Mouse (Mus musculus) MEL (cell line): ENCODE results near the gene Cdk5r2.

ENCODE experiments used
- BHLHE40 ChIP-seq: IDR thresholded peaks from 2 replicates; pipeline ENCODE4 v1.6.1; 2012; ENCODE audit warnings: low read depth, mild to moderate bottlenecking, inconsistent platforms, low read length, improper control_type of control experiment, borderline replicate concordance
- CTCF ChIP-seq, 3 experiments: IDR thresholded peaks in 2 of 3; conservative IDR thresholded peaks in 1 of 3; 2 replicates each; pipeline ENCODE4 v1.5.1; 2011 to 2012; ENCODE audit warnings: low read length in 3 of 3, low read depth in 2 of 3, mild to moderate bottlenecking in 2 of 3, improper control_type of control experiment in 1 of 3, inconsistent platforms in 1 of 3, mixed read lengths in 1 of 3, moderate library complexity in 1 of 3; ENCODE audit not compliant: control insufficient read depth in 1 of 3, insufficient read depth in 1 of 3, poor library complexity in 1 of 3, severe bottlenecking in 1 of 3
- EP300 ChIP-seq, 2 experiments: IDR thresholded peaks; 2 replicates each; pipeline ENCODE4 v1.6.1; 2011; ENCODE audit warnings: improper control_type of control experiment in 2 of 2, low read length in 2 of 2, low read depth in 1 of 2, mild to moderate bottlenecking in 1 of 2
- KAT2A ChIP-seq: conservative IDR thresholded peaks from 2 replicates; pipeline ENCODE4 v1.6.1; 2012; ENCODE audit warnings: low read depth, low read length, improper control_type of control experiment, inconsistent platforms
- MAX ChIP-seq: IDR thresholded peaks from 2 replicates; pipeline ENCODE4 v1.6.1; 2011; ENCODE audit warnings: low read length, improper control_type of control experiment
- MAZ ChIP-seq: IDR thresholded peaks from 2 replicates; pipeline ENCODE4 v1.6.1; 2012; ENCODE audit warnings: low read depth, mild to moderate bottlenecking, inconsistent platforms, low read length, improper control_type of control experiment
- MXI1 ChIP-seq: IDR thresholded peaks from 2 replicates; pipeline ENCODE4 v1.6.1; 2011; ENCODE audit warnings: mild to moderate bottlenecking, low read depth, low read length, improper control_type of control experiment
- POLR2A ChIP-seq, 2 experiments: IDR thresholded peaks; 2 replicates each; pipeline ENCODE4 v1.6.1; 2011 to 2012; ENCODE audit warnings: low read length in 2 of 2, mild to moderate bottlenecking in 2 of 2, control low read depth in 1 of 2, improper control_type of control experiment in 1 of 2, low read depth in 1 of 2, moderate library complexity in 1 of 2; ENCODE audit not compliant: control insufficient read depth in 1 of 2, insufficient read depth in 1 of 2, poor library complexity in 1 of 2
- POLR2AphosphoS2 ChIP-seq: IDR thresholded peaks from 2 replicates; pipeline ENCODE4 v1.6.1; 2011; ENCODE audit warnings: low read length, improper control_type of control experiment
- USF1 ChIP-seq: IDR thresholded peaks from 2 replicates; pipeline ENCODE4 v1.6.1; 2014; ENCODE audit warnings: low read depth, mild to moderate bottlenecking, inconsistent platforms, low read length, improper control_type of control experiment, moderate library complexity
- USF2 ChIP-seq, 2 experiments: IDR thresholded peaks; 2 replicates each; pipeline ENCODE4 v1.6.1; 2011 to 2012; ENCODE audit warnings: improper control_type of control experiment in 2 of 2, low read length in 2 of 2, borderline replicate concordance in 1 of 2, inconsistent platforms in 1 of 2, low read depth in 1 of 2, mild to moderate bottlenecking in 1 of 2; ENCODE audit not compliant: insufficient read depth in 1 of 2
- ZKSCAN1 ChIP-seq: IDR thresholded peaks from 2 replicates; pipeline ENCODE4 v1.6.1; 2012; ENCODE audit warnings: low read depth, mild to moderate bottlenecking, inconsistent platforms, low read length, improper control_type of control experiment, moderate library complexity

DNA sequence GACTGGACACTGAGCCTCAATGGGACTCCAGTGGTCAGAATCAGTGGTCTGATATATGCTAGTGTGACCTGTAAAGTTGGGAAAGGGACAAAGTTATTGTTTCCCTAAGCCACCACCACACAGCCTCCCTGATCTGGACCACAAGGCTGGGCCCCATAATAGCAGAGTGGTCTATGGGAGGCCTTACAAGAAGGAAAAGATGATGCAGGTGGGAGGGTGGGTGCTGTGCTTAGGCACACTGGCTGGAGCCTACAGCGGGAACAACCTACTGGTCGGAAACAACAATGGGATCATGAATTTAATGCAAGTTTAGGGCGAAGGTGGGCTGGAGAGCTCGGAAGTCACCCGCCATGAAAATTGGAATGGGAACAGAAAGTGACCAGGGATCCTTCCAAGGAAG, 48.9 kb upstream of the Cdk5r2 start:
- TF ChIP-seq EP300 (IDR thresholded peaks at IDR 0.05; ENCODE audit: low read depth in 1 of 2, low read length in 2 of 2): no peak
- TF ChIP-seq MXI1: no peak
- TF ChIP-seq USF2 (IDR thresholded peaks at IDR 0.05; ENCODE audit: borderline replicate concordance in 1 of 2, insufficient read depth in 1 of 2, low read depth in 1 of 2, low read length in 2 of 2): no peak
- no peak for TF ChIP-seq CTCF (IDR thresholded peaks at IDR 0.05 in 2 of 3, conservative IDR thresholded peaks at IDR 0.05 in 1 of 3; ENCODE audit: control insufficient read depth in 1 of 3, insufficient read depth in 1 of 3, low read depth in 2 of 3, low read length in 3 of 3, poor library complexity in 1 of 3, severe bottlenecking in 1 of 3)
- no peak for TF ChIP-seq MAZ
- no peak for TF ChIP-seq POLR2AphosphoS2
- TF ChIP-seq USF1: no peak
- TF ChIP-seq ZKSCAN1: no peak
- TF ChIP-seq MAX: no peak
- no peak for TF ChIP-seq KAT2A
- no peak for TF ChIP-seq BHLHE40
- no peak for TF ChIP-seq POLR2A (IDR thresholded peaks at IDR 0.05; ENCODE audit: control insufficient read depth in 1 of 2, insufficient read depth in 1 of 2, low read depth in 1 of 2, low read length in 2 of 2, poor library complexity in 1 of 2)
